Mouse (Mus musculus): Measurements from ENCODE around the gene Slc25a28.

- TF ChIP-seq CTCF (IDR thresholded peaks at IDR 0.05) (no peak), EP300 (IDR thresholded peaks at IDR 0.05) (no peak)
Measured at GRCm38 (mm10) chr19:43699021-43699762, 24.5 kb upstream of the Slc25a28 start.
